In the genomic region with DNA sequence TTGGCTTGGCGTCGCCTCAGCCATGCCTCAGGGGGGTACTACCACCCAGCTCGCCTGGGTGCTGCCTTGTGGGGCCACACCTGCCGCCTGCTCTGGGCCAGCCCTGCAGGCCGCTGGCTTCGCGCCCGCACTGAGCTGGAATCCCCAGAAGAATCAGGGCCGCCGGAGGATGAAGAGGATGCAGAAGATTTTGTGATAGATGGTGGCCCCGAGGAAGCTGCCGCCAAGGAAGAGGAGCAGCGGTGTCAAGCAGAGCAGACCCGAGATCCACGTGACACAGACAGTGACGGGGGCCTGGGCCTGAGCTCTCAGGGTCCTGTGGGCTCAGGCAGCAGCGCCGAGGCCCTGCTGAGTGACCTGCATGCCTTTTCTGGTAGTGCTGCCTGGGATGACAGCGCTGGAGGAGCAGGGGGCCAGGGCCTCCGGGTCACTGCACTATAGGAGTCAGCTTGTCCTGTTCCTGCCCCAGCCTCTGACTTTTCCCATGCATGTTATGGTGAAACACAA, we compare ENCODE assay signal across 14 mouse cellular contexts. TPM values are rescaled to one million over a fixed set of nuclear protein-coding genes. Genes with fewer than 3 reads are reported as not detected.
A peak's percentile ranks its signal among the peaks of the same experiment; 100 is the strongest.
DNase-seq lines count a peak whose midpoint lies in the region; ATAC-seq and TF ChIP-seq lines count a peak whose summit lies in the region.
"Had no signal": no experiment of that assay in that cellular context is flagged by ENCODE, and none has a peak within 500 bp of the region (broad histone marks: within the 10 kb centered on the region; RNA-seq: fewer than 3 reads in every experiment).

No protein-coding gene starts in this region.

- H3K27me3 ChIP-seq in CH12.LX (replicated peaks) = no peaks in the 10 kb centered on the region
- no peaks in the 10 kb centered on the region for H3K27me3 ChIP-seq in hindbrain, embryonic 13.5 days

- intact Hi-C loops in heart, postnatal 14 days (cut with DNase I) = no loop called here

- no peak overlapping the region for H3K4me3 ChIP-seq in layer of hippocampus, adult 2 months
- peak overlapping the region; percentile 72 to 82 (median 73) for H3K4me3 ChIP-seq in CH12.LX (replicated peaks in 1 of 3; ENCODE audit: low read depth in 2 of 3, low read length in 2 of 3, poor library complexity in 1 of 3)
- no peak overlapping the region for H3K4me3 ChIP-seq in hindbrain, embryonic 13.5 days

- no peaks in the 10 kb centered on the region for H3K9me3 ChIP-seq in CH12.LX (replicated peaks; ENCODE audit: low read length)
- H3K9me3 ChIP-seq in hindbrain, embryonic 13.5 days = no peaks in the 10 kb centered on the region

- no peak for TF ChIP-seq POLR2A in CH12.LX (IDR thresholded peaks at IDR 0.05; ENCODE audit: low read depth, low read length)

- TF ChIP-seq CTCF in layer of hippocampus, adult 2 months (conservative IDR thresholded peaks at IDR 0.05) = no peak
- TF ChIP-seq CTCF in CH12.LX (conservative IDR thresholded peaks at IDR 0.05 in 1 of 2, IDR thresholded peaks at IDR 0.05 in 1 of 2; ENCODE audit: low read depth in 2 of 2, low read length in 2 of 2) = no peak

- peak overlapping the region; percentile 23; the same call in 1 of the 2 replicates for H3K27ac ChIP-seq in layer of hippocampus, adult 2 months
- H3K27ac ChIP-seq in CH12.LX (ENCODE audit: insufficient read depth, low read depth) = peak overlapping the region; percentile 90
- H3K27ac ChIP-seq in hindbrain, embryonic 13.5 days = peak overlapping the region; percentile 48; the same call in 1 of the 2 replicates

- peak overlapping the region; percentile 96 for H3K9ac ChIP-seq in CH12.LX (ENCODE audit: insufficient read depth, low read depth)
- H3K9ac ChIP-seq in hindbrain, embryonic 13.5 days = 0 out of 2 replicates have a peak overlapping the region, but pooled peaks have one; percentile 24

- peak overlapping the region; percentile 52 for H3K4me2 ChIP-seq in CH12.LX (ENCODE audit: insufficient read depth, low read depth, poor library complexity, severe bottlenecking)
- H3K4me2 ChIP-seq in hindbrain, embryonic 13.5 days = no peak overlapping the region

- peak; percentile 89 for DNase-seq in heart, adult 11 months
- no peak for DNase-seq in heart, postnatal 14 days
- no peak for DNase-seq in layer of hippocampus, adult 2 months (ENCODE audit: low spot score in 2 of 2)
- DNase-seq in layer of hippocampus, adult 9-11 months = no peak
- no peak for DNase-seq in CH12.LX (ENCODE audit: extremely low read depth)
- no peak for DNase-seq in left cerebral cortex, adult 8-10 months (ENCODE audit: low spot score in 2 of 2)
- DNase-seq in ovary, postnatal 10 days (ENCODE audit: low spot score) = no peak
- DNase-seq: heart, postnatal 4 days; kidney, postnatal 4 days; lung, postnatal 14 days had no signal

- peaks cover 19% of the 10 kb centered on the region for H3K79me2 ChIP-seq in CH12.LX (replicated peaks; ENCODE audit: control insufficient read depth, extremely low read depth, insufficient read depth, poor library complexity, severe bottlenecking)

- TF ChIP-seq RAD21 in CH12.LX (IDR thresholded peaks at IDR 0.05; ENCODE audit: low read depth, low read length) = no peak

- peaks cover 66 to 83% of the 10 kb centered on the region in 2 experiments for H3K36me3 ChIP-seq in CH12.LX (replicated peaks in 1 of 2; ENCODE audit: control insufficient read depth in 1 of 2, insufficient read depth in 1 of 2, low read length in 1 of 2)
- H3K36me3 ChIP-seq in hindbrain, embryonic 13.5 days = peaks cover 80% of the 10 kb centered on the region

- H3K4me1 ChIP-seq in CH12.LX (ENCODE audit: control insufficient read depth in 1 of 2, insufficient read depth in 2 of 2) = peaks cover 22 to 59% of the 10 kb centered on the region in 2 experiments
- H3K4me1 ChIP-seq in hindbrain, embryonic 13.5 days (replicated peaks) = 0 out of 2 replicates have a peak, but pooled peaks cover 6% of the 10 kb centered on the region

- TF ChIP-seq EP300 in CH12.LX (IDR thresholded peaks at IDR 0.05; ENCODE audit: low read length) = no peak

- in situ Hi-C loops in CH12.LX (cut with MboI; ENCODE audit: low pct_ligation_motif_present, low pct_unique_long_range_greater_than_20kb, low sequenced_read_pairs) = no loop called here

- ATAC-seq in hindbrain, embryonic 13.5 days (ENCODE audit: low FRiP score) = no peak

- WGBS in hindbrain, embryonic 13.5 days = 63% methylated on average over 20 of the region's 20 CpGs

- dilution Hi-C loops in CH12.LX (cut with MboI; ENCODE audit: extremely low pct_ligation_motif_present, extremely low pct_unique_long_range_greater_than_20kb, low sequenced_read_pairs) = no loop called here

TF ChIP-seq in CH12.LX, 34 proteins besides CTCF, POLR2A, EP300 and RAD21 (continues in another document):
- TF ChIP-seq USF1 (IDR thresholded peaks at IDR 0.05; ENCODE audit: low read depth, low read length) = peak; percentile 30; the same call in 1 of the 2 replicates
- no peak for TF ChIP-seq TBP (conservative IDR thresholded peaks at IDR 0.05; ENCODE audit: low read depth, low read length)
- TF ChIP-seq MAZ (IDR thresholded peaks at IDR 0.05; ENCODE audit: low read depth, low read length) = 0 out of 2 replicates have a peak, but pooled peaks have one; percentile 30
- TF ChIP-seq HCFC1 (IDR thresholded peaks at IDR 0.05; ENCODE audit: low read depth, low read length) = no peak
- TF ChIP-seq SIN3A (IDR thresholded peaks at IDR 0.05; ENCODE audit: low read length) = no peak
- no peak for TF ChIP-seq E2F4 (IDR thresholded peaks at IDR 0.05; ENCODE audit: insufficient replicate concordance, low read depth, low read length)
- TF ChIP-seq CHD2 (IDR thresholded peaks at IDR 0.05; ENCODE audit: low read length) = no peak
- no peak for TF ChIP-seq MAFK (IDR thresholded peaks at IDR 0.05; ENCODE audit: insufficient replicate concordance, low read length)
- no peak for TF ChIP-seq JUN (IDR thresholded peaks at IDR 0.05; ENCODE audit: insufficient read depth, low read depth, low read length)
- no peak for TF ChIP-seq NELFE (IDR thresholded peaks at IDR 0.05; ENCODE audit: low read depth, low read length)
- TF ChIP-seq GABPA (IDR thresholded peaks at IDR 0.05; ENCODE audit: insufficient replicate concordance, low read depth, low read length) = no peak
- no peak for TF ChIP-seq KAT2A (IDR thresholded peaks at IDR 0.05; ENCODE audit: insufficient replicate concordance, low read length)
- no peak for TF ChIP-seq JUND (conservative IDR thresholded peaks at IDR 0.05; ENCODE audit: low read depth, low read length)
- TF ChIP-seq ZC3H11A (IDR thresholded peaks at IDR 0.05; ENCODE audit: low read depth, low read length) = no peak
- 0 out of 2 replicates have a peak, but pooled peaks have one; percentile 9 for TF ChIP-seq NRF1 (IDR thresholded peaks at IDR 0.05; ENCODE audit: low read depth, low read length)
- 0 out of 2 replicates have a peak, but pooled peaks have one; percentile 18 for TF ChIP-seq ELF1 (IDR thresholded peaks at IDR 0.05; ENCODE audit: low read depth, low read length)
- no peak for TF ChIP-seq USF2 (conservative IDR thresholded peaks at IDR 0.05; ENCODE audit: low read depth, low read length)
- peak; percentile 43; the same call in 1 of the 2 replicates for TF ChIP-seq MAX (IDR thresholded peaks at IDR 0.05; ENCODE audit: low read length)
- TF ChIP-seq CHD1 (IDR thresholded peaks at IDR 0.05; ENCODE audit: low read depth, low read length) = no peak
- TF ChIP-seq MEF2A (IDR thresholded peaks at IDR 0.05; ENCODE audit: borderline replicate concordance, low read depth, low read length) = no peak
- no peak for TF ChIP-seq ETS1 (conservative IDR thresholded peaks at IDR 0.05; ENCODE audit: low read depth, low read length)

RNA-seq across cellular contexts. Expression of gene Ptprcap, which starts 2.7 kb away (rescaled TPM):
- 1 to 10 TPM; 3.2 to 6.7 TPM for total RNA-seq in heart, postnatal 14 days (2021)
- 1 to 10 TPM; 1.0 to 2.5 TPM for total RNA-seq in layer of hippocampus, adult 2 months (2021)
- 438 and 452 TPM in 2 replicates for total RNA-seq in CH12.LX (2012; rRNA removed)
- 380 and 447 TPM in 2 replicates for total RNA-seq in CH12.LX (2014; rRNA removed)
- polyA plus RNA-seq in CH12.LX (2012; ENCODE audit: insufficient read length, low read depth) = 296 and 343 TPM in 2 replicates
- 0.47 and 0.66 TPM in 2 replicates for polyA plus RNA-seq in hindbrain, embryonic 13.5 days (2015; fragmentation: Nextera tagmentation; extraction: Ambion mirVana)
- 1 to 10 TPM; 1.6 to 2.2 (median 1.8) TPM for total RNA-seq in left cerebral cortex, adult 8-10 months (2022)

RNA-seq across cellular contexts. Expression of gene Rps6kb2, which starts 7.0 kb away (rescaled TPM):
- total RNA-seq in heart, postnatal 14 days (2021) = 10 to 100 TPM; 21.6 to 23.6 TPM
- 10 to 100 TPM; 42.5 to 47.9 TPM for total RNA-seq in layer of hippocampus, adult 2 months (2021)
- total RNA-seq in CH12.LX (2012; rRNA removed) (20.7 and 25.3 TPM in 2 replicates), CH12.LX (2014; rRNA removed) (9.7 and 12.0 TPM in 2 replicates)
- 26.6 and 27.2 TPM in 2 replicates for polyA plus RNA-seq in CH12.LX (2012; ENCODE audit: insufficient read length, low read depth)
- 61.6 and 64.3 TPM in 2 replicates for polyA plus RNA-seq in hindbrain, embryonic 13.5 days (2015; fragmentation: Nextera tagmentation; extraction: Ambion mirVana)
- 10 to 100 TPM; 28.6 to 39.6 (median 34.1) TPM for total RNA-seq in left cerebral cortex, adult 8-10 months (2022)

RNA-seq across cellular contexts. Expression of gene Coro1b, which starts 7.7 kb away (rescaled TPM):
- total RNA-seq in heart, postnatal 14 days (2021) = 10 to 100 TPM; 61.9 to 70.9 TPM
- total RNA-seq in layer of hippocampus, adult 2 months (2021) = 10 to 100 TPM; 84.8 to 92.9 TPM
- total RNA-seq in CH12.LX (2012; rRNA removed) = 172 and 194 TPM in 2 replicates
- 154 and 179 TPM in 2 replicates for total RNA-seq in CH12.LX (2014; rRNA removed)
- 265 and 293 TPM in 2 replicates for polyA plus RNA-seq in CH12.LX (2012; ENCODE audit: insufficient read length, low read depth)
- 128 and 130 TPM in 2 replicates for polyA plus RNA-seq in hindbrain, embryonic 13.5 days (2015; fragmentation: Nextera tagmentation; extraction: Ambion mirVana)
- 10 to 100 TPM; 86.9 to 98.0 (median 92.5) TPM for total RNA-seq in left cerebral cortex, adult 8-10 months (2022)

RNA-seq across cellular contexts. Expression of gene Cabp4, which starts 12.3 kb away (rescaled TPM):
- not detected for total RNA-seq in heart, postnatal 14 days (2021)
- total RNA-seq in layer of hippocampus, adult 2 months (2021) = under 1 TPM in 1 of 2 experiments, not detected in 1; 0.17 TPM
- total RNA-seq in CH12.LX (2012; rRNA removed) (2.8 and 3.3 TPM in 2 replicates), CH12.LX (2014; rRNA removed) (6.4 and 6.9 TPM in 2 replicates)
- polyA plus RNA-seq in CH12.LX (2012; ENCODE audit: insufficient read length, low read depth) = 11.8 and 14.7 TPM in 2 replicates
- polyA plus RNA-seq in hindbrain, embryonic 13.5 days (2015; fragmentation: Nextera tagmentation; extraction: Ambion mirVana) = 0.29 and 0.30 TPM in 2 replicates
- under 1 TPM in 3 of 4 experiments, not detected in 1; 0.17 to 0.37 (median 0.34) TPM for total RNA-seq in left cerebral cortex, adult 8-10 months (2022)
- total RNA-seq: left cerebral cortex, postnatal 36 days had no signal
- polyA plus RNA-seq: embryonic facial prominence, embryonic 14.5 days had no signal

RNA-seq across cellular contexts. Expression of gene Gpr152, which starts 16.5 kb away (rescaled TPM):
- total RNA-seq in heart, postnatal 14 days (2021) = not detected
- under 1 TPM; 0.07 to 0.08 TPM for total RNA-seq in layer of hippocampus, adult 2 months (2021)
- total RNA-seq in CH12.LX (2012; rRNA removed) (0.17 and 0.25 TPM in 2 replicates), CH12.LX (2014; rRNA removed) (0.05 TPM in 1 of 2 replicates, not detected in the other)
- polyA plus RNA-seq in CH12.LX (2012; ENCODE audit: insufficient read length, low read depth) = 0.71 and 0.82 TPM in 2 replicates
- polyA plus RNA-seq in hindbrain, embryonic 13.5 days (2015; fragmentation: Nextera tagmentation; extraction: Ambion mirVana) = not detected in 2 replicates
- total RNA-seq in left cerebral cortex, adult 8-10 months (2022) = under 1 TPM in 1 of 4 experiments, not detected in 3; 0.08 TPM
- total RNA-seq: left cerebral cortex, postnatal 36 days; MEL had no signal

Comparison
In these comparisons a context has a peak if more than half of its experiments do, and no peak if none do; other contexts are left out.
1. H3K27ac ChIP-seq: peak in every context shown above with its lines; median percentile 90 in CH12.LX; 48 in hindbrain, embryonic 13.5 days; 23 in layer of hippocampus, adult 2 months.
2. H3K4me3 ChIP-seq: peak in CH12.LX (3 of 3); none in layer of hippocampus, adult 2 months (single experiment) and hindbrain, embryonic 13.5 days (single experiment).
3. RNA of gene Ptprcap, which starts 2.7 kb away (total RNA-seq): 380 to 452 TPM in CH12.LX; 3.2 to 6.7 TPM in heart, postnatal 14 days, 1.0 to 2.5 TPM in layer of hippocampus, adult 2 months and 1.6 to 2.2 TPM in left cerebral cortex, adult 8-10 months; every median in the first group is over 10 times any median in the second.